Mouse (Mus musculus) hindbrain, embryonic 16.5 days (tissue): ENCODE measurements at regions not wholly inside any gene's neighbourhood (a gene's known extent, or its start where the extent isn't known, plus 50 kb on each side); places are given as distances from the start of the nearest gene placed in this dataset.
"Not testable (repeated sequence)": the region's sequence is repeated elsewhere in the genome, so short reads cannot be mapped to it uniquely, and the experiment has no call there.

Experiments
- ATAC-seq: fragments of 200-750 bp; cut with Nextera tagmentation; 2 replicates; pipeline ENCODE4 v1.8.0; 2017; ENCODE audit warnings: moderate TSS enrichment, moderate library complexity
- H3K27ac ChIP-seq: fragments of 300-500 bp; sonication (generic); 2 replicates; pipeline ENCODE4 v1.5.1; 2014; ENCODE audit warnings: low read depth, mild to moderate bottlenecking, control low read depth, low read length, moderate library complexity
- H3K27me3 ChIP-seq: fragments of 300-500 bp; sonication (generic); replicated peaks from 2 replicates; pipeline ENCODE4 v1.6.1; 2014; ENCODE audit warnings: low read length; ENCODE audit not compliant: control insufficient read depth, insufficient read depth
- H3K36me3 ChIP-seq: fragments of 300-500 bp; sonication (generic); 2 replicates; pipeline ENCODE4 v1.6.1; 2014; ENCODE audit warnings: mild to moderate bottlenecking, low read length, moderate library complexity, mixed read lengths; ENCODE audit not compliant: control insufficient read depth, insufficient read depth
- H3K4me1 ChIP-seq: fragments of 300-500 bp; sonication (generic); 2 replicates; pipeline ENCODE4 v1.6.1; 2014; ENCODE audit warnings: low read depth, low read length; ENCODE audit not compliant: control insufficient read depth, insufficient read depth
- H3K4me2 ChIP-seq: fragments of 300-500 bp; sonication (generic); 2 replicates; pipeline ENCODE4 v1.6.1; 2014; ENCODE audit warnings: mild to moderate bottlenecking, low read length, control low read depth, moderate library complexity
- H3K4me3 ChIP-seq: fragments of 300-500 bp; sonication (generic); 2 replicates; pipeline ENCODE4 v1.5.1; 2014; ENCODE audit warnings: mild to moderate bottlenecking, low read length, control low read depth, moderate library complexity
- H3K9ac ChIP-seq: fragments of 300-500 bp; sonication (generic); 2 replicates; pipeline ENCODE4 v1.6.1; 2014; ENCODE audit warnings: low read depth, mild to moderate bottlenecking, control low read depth, low read length, moderate library complexity
- H3K9me3 ChIP-seq: fragments of 300-500 bp; sonication (generic); 2 replicates; pipeline ENCODE4 v1.6.1; 2014; ENCODE audit warnings: mild to moderate bottlenecking, low read length, moderate library complexity; ENCODE audit not compliant: control insufficient read depth
- WGBS: fragments of 180-500 bp; shearing (Covaris S2); extraction: QIAGEN DNeasy Blood & Tissue Kit; methylation state at CpG from one replicate; pipeline ENCODE4 v1.1.7; 2014; 5-methylcytosine and 5-hydroxymethylcytosine counted together

DNA sequence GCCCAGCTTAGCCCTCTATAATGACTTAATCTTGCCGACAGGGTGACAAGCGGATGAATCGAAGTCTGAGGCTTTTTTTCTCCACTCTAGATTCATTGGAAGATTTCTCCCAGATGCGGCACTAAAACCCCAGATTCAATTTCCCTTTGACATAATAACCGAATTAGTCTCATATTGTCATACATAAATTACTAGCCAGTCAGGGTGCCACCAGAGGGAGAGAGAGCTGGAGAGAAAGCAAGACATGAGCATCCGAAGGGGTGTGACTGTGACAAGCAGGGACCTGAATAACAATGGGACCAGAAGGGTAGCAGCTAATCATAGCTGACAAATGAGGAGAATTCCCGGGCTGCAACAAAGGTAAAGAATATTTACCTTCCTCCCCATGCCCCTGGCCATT lies 194.5 kb upstream of the Nectin1 start:
- no peaks in the 10 kb centered on the region for H3K36me3 ChIP-seq
- no peak for ATAC-seq
- no peaks in the 10 kb centered on the region for H3K9me3 ChIP-seq
- H3K4me2 ChIP-seq = no peak overlapping the region
- WGBS = 29% methylated on average over 7 of the region's 7 CpGs
- H3K4me3 ChIP-seq = no peak overlapping the region
- no peak overlapping the region for H3K9ac ChIP-seq
- no peak overlapping the region for H3K27ac ChIP-seq
- peaks cover 10% of the 10 kb centered on the region for H3K4me1 ChIP-seq
- no peaks in the 10 kb centered on the region for H3K27me3 ChIP-seq

DNA sequence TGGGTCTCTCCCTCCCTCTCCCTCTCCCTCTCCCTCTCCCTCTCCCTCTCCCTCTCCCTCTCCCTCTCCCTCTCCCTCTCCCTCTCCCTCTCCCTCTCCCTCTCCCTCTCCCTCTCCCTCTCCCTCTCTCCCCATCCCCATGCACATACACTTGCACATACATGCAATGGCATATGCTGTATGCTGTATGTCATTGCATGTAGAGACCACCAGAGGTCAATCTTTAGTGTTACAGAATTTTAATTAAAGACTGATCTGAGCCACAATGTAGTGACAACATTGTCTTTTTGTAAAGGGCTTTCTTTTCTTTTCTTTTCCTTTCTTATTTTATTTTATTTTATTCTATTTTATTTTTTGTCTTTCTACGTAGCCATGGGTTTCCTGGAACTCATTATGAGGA lies 191.0 kb upstream of the Nectin1 start:
- 96% methylated on average over 1 of the region's 1 CpGs for WGBS
- H3K9me3 ChIP-seq, H3K4me1 ChIP-seq, H3K4me3 ChIP-seq, H3K27me3 ChIP-seq, ATAC-seq, H3K4me2 ChIP-seq, H3K36me3 ChIP-seq, H3K9ac ChIP-seq, H3K27ac ChIP-seq: not testable (repeated sequence)

DNA sequence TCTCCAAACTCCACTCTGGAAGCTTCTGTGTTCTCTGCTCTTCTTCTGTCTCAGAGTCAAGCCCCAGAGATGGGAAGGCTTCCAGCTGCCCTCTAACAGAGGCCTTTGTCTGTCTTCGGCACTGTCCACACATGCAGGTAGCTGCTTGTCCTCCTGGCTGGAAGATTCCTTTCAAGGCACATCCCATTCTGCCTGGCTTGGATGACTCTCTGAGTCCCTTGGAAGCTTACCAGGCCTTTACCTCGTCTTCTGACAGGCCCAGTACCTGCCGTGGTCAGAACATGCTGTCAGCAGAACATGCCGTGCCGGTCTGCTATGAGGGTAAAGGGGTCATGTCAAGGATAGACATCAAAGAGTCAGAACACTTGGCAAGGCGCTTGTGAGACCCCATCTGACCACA lies 181.8 kb upstream of the Nectin1 start:
- H3K27ac ChIP-seq = no peak overlapping the region
- H3K4me1 ChIP-seq = no peaks in the 10 kb centered on the region
- no peak for ATAC-seq
- 79% methylated on average over 6 of the region's 6 CpGs for WGBS
- H3K4me3 ChIP-seq = no peak overlapping the region
- no peaks in the 10 kb centered on the region for H3K27me3 ChIP-seq
- H3K36me3 ChIP-seq = no peaks in the 10 kb centered on the region
- no peak overlapping the region for H3K4me2 ChIP-seq
- no peaks in the 10 kb centered on the region for H3K9me3 ChIP-seq
- no peak overlapping the region for H3K9ac ChIP-seq

DNA sequence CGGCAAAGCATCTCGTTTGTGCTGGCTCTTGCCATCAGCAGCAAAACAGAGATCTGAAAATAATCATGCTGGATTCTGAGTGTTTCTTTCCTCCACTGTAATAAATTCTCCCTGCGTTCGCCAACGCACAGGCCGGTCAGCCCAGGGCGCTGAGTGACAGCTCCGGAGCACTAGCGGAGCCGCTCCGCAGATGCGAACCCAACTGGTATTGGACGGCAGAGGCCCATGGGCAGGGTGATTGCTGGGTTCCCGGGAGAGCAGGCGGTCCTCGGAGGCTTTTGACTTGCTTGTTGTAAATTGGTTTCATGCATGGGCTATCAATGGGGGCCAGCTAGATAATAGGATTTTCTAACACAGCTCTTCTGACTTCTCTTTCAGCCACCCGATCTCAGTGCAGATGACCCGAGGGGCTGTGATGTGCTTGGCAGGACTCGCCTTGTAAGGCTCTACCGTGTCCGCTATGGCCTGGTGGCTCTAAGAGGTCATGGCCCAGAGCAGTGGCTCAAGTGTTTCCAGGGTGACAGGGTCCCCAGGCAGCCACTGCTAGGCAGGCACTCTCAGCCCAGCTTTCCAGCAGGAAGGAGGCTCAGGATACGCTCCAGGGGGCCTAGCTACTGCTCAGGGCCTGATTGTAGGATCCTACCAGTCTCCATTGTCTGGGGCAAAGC lies 179.4 kb upstream of the Nectin1 start:
- peak; percentile 50 for ATAC-seq
- Histone ChIP-seq H3K4me1 (no peaks in the 10 kb centered on the region), H3K27ac (no peak overlapping the region), H3K9me3 (no peaks in the 10 kb centered on the region), H3K27me3 (no peaks in the 10 kb centered on the region), H3K4me3 (no peak overlapping the region), H3K36me3 (no peaks in the 10 kb centered on the region), H3K9ac (no peak overlapping the region), H3K4me2 (no peak overlapping the region)
- 50% methylated on average over 22 of the region's 22 CpGs for WGBS

DNA sequence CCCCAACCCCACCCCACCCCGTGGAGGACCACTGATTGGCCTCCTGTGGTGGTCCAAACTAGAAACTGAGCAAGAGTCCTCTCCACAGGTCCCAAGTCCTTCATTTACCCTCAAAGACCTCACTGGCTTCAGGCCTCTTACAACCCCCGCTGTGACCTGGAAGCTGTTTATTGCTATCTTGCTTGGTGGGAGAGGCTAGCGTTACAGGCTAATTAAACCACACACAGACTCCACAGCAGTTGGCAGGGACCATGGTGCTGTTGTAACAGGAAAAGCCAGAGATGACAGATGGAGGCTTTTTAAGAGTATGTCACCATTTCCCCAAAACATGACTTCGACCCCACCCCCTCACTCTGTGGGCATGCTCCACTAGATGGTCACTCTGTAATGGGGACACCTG lies 174.9 kb upstream of the Nectin1 start:
- H3K4me3 ChIP-seq = no peak overlapping the region
- H3K9me3 ChIP-seq = no peaks in the 10 kb centered on the region
- WGBS = 50% methylated on average over 4 of the region's 4 CpGs
- no peaks in the 10 kb centered on the region for H3K36me3 ChIP-seq
- H3K4me1 ChIP-seq = no peaks in the 10 kb centered on the region
- no peak overlapping the region for H3K4me2 ChIP-seq
- ATAC-seq = no peak
- H3K9ac ChIP-seq = no peak overlapping the region
- H3K27me3 ChIP-seq = no peaks in the 10 kb centered on the region
- no peak overlapping the region for H3K27ac ChIP-seq

DNA sequence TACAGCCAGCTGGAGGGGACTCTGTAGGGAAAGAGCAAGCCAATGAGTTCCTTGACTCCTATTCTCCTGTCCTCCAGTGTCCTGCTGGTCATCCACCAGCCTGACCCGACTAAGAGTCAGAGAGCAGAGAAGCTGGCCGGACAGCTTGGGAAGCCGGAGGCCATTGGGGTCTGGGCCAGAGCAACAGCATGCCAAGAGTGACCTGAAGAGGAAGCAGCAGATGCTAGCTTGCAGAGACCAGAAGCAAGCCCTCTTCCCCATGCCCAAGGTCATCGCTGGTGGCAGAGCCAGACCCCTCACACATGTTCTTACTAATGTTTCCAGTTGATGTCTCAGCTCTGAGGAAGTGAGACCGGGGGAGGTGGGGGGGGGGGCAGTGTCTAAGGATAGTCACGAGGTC lies 172.7 kb upstream of the Nectin1 start:
- H3K4me3 ChIP-seq = no peak overlapping the region
- no peaks in the 10 kb centered on the region for H3K27me3 ChIP-seq
- no peaks in the 10 kb centered on the region for H3K4me1 ChIP-seq
- H3K36me3 ChIP-seq = no peaks in the 10 kb centered on the region
- no peaks in the 10 kb centered on the region for H3K9me3 ChIP-seq
- 82% methylated on average over 6 of the region's 6 CpGs for WGBS
- no peak for ATAC-seq
- no peak overlapping the region for H3K9ac ChIP-seq
- H3K27ac ChIP-seq = no peak overlapping the region
- H3K4me2 ChIP-seq = no peak overlapping the region

DNA sequence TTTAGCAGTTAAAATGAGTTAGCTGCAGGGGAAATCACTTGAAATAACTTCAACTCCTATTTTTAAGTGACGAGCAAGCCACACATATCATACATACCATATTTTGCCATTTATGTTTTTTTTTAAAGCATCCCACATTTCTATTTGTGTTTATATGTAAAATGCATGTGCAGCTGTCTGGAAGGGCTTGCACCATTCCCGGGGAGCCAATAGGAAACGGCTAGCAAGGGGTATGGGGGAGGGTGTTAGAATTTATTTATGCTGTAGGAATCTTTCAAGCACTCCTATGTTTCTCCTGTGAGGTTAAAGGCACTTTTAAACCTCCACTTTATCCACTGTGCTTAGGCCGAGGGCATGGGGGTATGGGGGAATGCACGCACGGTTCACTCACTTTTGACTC lies 168.1 kb upstream of the Nectin1 start:
- WGBS = 89% methylated on average over 6 of the region's 6 CpGs

DNA sequence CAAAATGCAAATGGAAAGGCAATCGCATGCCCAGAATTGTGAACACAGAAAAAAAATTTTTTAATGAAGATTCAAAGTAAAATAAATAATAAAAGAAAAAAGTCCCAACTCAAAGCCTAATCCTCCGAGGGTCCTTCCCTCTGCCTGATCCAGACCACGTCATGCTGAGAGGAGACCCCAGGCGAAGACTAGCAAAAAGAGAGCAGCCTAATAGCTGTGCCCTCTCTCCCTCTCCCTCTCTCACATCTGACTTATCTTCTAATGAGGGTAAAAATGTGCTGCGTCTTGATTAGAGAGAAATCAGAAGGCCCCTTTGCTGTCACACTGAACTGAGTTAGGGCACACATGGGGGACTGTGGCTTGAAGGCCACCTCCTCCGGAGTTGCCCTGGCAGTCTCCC lies 163.1 kb upstream of the Nectin1 start:
- Histone ChIP-seq H3K4me1 (no peaks in the 10 kb centered on the region), H3K4me2 (no peak overlapping the region), H3K9ac (0 out of 2 replicates have a peak overlapping the region, but pooled peaks have one; percentile 23), H3K36me3 (no peaks in the 10 kb centered on the region), H3K9me3 (no peaks in the 10 kb centered on the region), H3K4me3 (no peak overlapping the region), H3K27me3 (no peaks in the 10 kb centered on the region), H3K27ac (no peak overlapping the region)
- WGBS = 35% methylated on average over 6 of the region's 6 CpGs
- no peak for ATAC-seq

More for the DNA sequence above, 168.1 kb upstream of the Nectin1 start:
- Histone ChIP-seq H3K9ac (no peak overlapping the region), H3K9me3 (no peaks in the 10 kb centered on the region), H3K4me3 (no peak overlapping the region), H3K4me2 (no peak overlapping the region), H3K36me3 (no peaks in the 10 kb centered on the region), H3K4me1 (no peaks in the 10 kb centered on the region), H3K27ac (no peak overlapping the region), H3K27me3 (no peaks in the 10 kb centered on the region)
- ATAC-seq = no peak

DNA sequence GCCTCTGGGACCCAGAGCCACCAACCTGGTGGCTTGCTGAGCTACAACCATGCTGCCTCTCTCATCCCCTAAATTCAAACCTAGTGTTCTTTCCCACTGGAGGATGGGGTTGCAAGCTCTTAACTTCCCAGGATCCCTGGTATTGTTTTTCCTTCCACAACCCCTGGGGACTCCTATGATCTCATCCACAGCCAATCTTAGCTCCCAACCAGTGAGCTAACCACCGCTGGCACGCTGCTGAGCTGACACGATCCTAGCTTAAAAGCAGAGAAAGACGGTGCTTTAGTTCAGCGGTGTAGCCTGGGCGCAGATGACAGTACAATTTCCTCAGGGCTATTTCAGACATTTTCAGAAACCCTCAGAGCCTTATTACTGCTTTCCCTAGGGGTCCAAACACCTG lies 158.2 kb upstream of the Nectin1 start:
- no peak overlapping the region for H3K27ac ChIP-seq
- H3K4me1 ChIP-seq = no peaks in the 10 kb centered on the region
- H3K27me3 ChIP-seq = no peaks in the 10 kb centered on the region
- no peak overlapping the region for H3K4me3 ChIP-seq
- WGBS = 64% methylated on average over 6 of the region's 6 CpGs
- no peak overlapping the region for H3K9ac ChIP-seq
- H3K36me3 ChIP-seq = no peaks in the 10 kb centered on the region
- ATAC-seq = no peak
- no peak overlapping the region for H3K4me2 ChIP-seq
- no peaks in the 10 kb centered on the region for H3K9me3 ChIP-seq

DNA sequence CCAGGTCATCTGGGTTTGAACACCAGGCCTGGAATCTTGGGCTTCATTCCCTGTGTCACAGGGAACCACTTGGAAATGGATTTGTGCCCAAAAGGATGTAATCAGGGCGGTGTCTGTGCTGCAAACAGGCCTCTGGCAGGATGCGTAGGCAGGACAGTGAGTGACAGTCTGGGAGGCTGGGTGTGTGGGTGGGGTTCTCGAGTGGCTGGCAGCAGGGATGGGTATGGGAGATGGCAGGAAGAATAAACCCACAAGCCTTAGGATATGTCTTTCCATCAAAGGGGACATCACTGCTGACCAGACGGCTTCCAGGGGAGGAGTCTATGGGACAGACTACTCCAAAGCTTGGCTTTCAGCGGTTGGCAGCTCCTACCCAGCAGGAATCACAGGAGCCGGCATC lies 150.5 kb upstream of the Nectin1 start:
- no peaks in the 10 kb centered on the region for H3K36me3 ChIP-seq
- no peak overlapping the region for H3K4me3 ChIP-seq
- no peak overlapping the region for H3K9ac ChIP-seq
- WGBS = 70% methylated on average over 6 of the region's 6 CpGs
- no peaks in the 10 kb centered on the region for H3K9me3 ChIP-seq
- no peaks in the 10 kb centered on the region for H3K27me3 ChIP-seq
- no peak for ATAC-seq
- no peaks in the 10 kb centered on the region for H3K4me1 ChIP-seq
- H3K4me2 ChIP-seq = no peak overlapping the region
- H3K27ac ChIP-seq = no peak overlapping the region
